Mouse (Mus musculus): ENCODE data around the gene Fam20c. TPM values are rescaled to one million over a fixed set of nuclear protein-coding genes. Genes with fewer than 3 reads are reported as not detected.

The Fam20c gene
- polyA plus RNA-seq, 1 experiment from 2014 or later = 1.1 TPM

DNA sequence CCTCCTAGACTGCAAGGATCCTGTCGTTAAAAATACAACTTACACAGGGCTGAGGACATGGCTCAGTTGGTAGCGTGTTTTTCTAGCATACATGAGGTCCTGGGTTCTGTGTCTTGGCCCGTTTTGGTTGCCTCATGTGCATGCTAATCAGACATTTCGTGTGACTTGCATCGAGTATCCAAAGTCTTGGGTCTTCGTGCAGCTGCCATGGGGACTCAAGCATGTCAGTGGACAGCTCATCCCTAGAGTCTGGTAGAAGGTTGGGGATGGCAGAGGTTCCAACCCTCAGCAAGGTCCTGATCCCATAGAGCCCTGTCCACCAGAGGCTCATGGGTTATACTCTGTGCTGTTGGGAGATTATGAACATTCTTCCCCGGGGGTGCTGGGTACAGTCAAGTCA is 33.3 kb downstream of the Fam20c start:
- 88% methylated on average over 7 of the region's 7 CpGs for WGBS
- Histone ChIP-seq H3K36me3 (no peaks in the 10 kb centered on the region), H3K27me3 (ENCODE audit: low read depth, poor library complexity, severe bottlenecking) (no peaks in the 10 kb centered on the region), H3K9me3 (replicated peaks) (no peaks in the 10 kb centered on the region), H3K4me3 (no peak overlapping the region), H3K4me1 (no peaks in the 10 kb centered on the region), H3K27ac (no peak overlapping the region)
- DNase-seq (ENCODE audit: low spot score) = no peak

DNA sequence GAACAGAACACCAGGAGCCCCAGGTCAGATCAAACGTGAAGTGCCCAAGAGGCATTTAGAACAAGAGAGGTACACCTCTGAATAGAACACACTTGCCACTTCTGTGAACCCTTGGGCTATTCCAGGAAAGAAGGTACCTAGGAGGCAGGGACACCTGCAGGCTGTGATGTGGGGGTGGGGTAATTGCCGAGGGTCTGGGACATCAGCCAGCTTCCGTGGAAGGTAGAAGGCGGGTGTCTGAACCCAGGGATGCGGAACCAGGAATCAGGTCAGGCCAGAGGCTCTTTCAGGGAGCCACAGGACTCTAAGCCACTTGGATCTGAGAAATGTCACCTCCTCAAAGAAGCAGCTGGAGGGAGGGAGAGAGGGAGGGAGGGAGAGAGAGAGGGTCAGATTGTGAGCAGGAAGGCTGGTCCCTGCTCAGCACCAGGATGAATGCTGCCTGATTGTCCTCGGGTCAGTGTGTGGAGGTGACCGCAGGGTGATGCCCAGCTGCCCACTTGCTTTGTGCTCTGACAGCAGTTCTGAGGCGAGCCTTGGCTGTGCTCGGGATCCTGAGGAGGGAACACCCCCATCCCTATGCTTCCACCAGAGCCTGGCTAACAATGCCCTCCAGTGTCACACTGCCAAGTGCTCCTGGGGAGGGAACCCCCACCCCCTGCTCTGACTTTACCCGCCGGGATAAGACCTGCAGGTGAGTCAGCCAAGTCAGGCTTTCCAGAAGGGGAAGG is 34.3 kb downstream of the Fam20c start:
- Histone ChIP-seq H3K27ac (no peak overlapping the region), H3K4me3 (no peak overlapping the region), H3K36me3 (no peaks in the 10 kb centered on the region), H3K9me3 (replicated peaks) (no peaks in the 10 kb centered on the region), H3K27me3 (ENCODE audit: low read depth, poor library complexity, severe bottlenecking) (no peaks in the 10 kb centered on the region), H3K4me1 (no peaks in the 10 kb centered on the region)
- WGBS = 64% methylated on average over 11 of the region's 11 CpGs
- no peak for DNase-seq (ENCODE audit: low spot score)

DNA sequence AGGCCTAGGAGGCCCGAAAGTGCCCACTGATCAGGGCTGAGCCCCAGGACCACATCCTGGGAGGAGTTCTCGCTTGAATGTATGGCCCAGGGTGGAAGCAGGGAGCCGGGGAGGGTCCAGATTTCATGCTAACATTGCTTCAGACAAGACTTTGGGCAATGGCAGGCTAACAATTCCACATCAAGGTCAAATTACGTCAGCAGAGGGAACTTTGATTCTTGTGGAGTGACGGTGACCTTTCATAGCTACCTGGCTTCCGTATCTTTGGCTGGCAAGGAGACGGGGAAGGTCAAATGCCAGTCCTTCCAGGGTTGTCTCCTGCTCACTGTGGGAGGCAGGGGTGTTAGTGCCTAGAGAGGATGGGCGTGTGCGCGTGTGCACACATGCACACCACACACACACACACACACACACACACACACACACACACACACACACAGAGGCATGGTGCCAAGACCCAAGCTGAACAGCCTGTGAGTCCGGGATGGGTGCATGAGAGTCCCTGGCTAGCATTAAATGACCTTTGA is 36.7 kb downstream of the Fam20c start:
- WGBS = 91% methylated on average over 11 of the region's 11 CpGs
- H3K4me3 ChIP-seq = no peak overlapping the region
- no peak for DNase-seq (ENCODE audit: low spot score)
- no peaks in the 10 kb centered on the region for H3K9me3 ChIP-seq (replicated peaks)
- H3K27me3 ChIP-seq (ENCODE audit: low read depth, poor library complexity, severe bottlenecking) = no peaks in the 10 kb centered on the region
- H3K27ac ChIP-seq = no peak overlapping the region
- H3K36me3 ChIP-seq = no peaks in the 10 kb centered on the region
- H3K4me1 ChIP-seq = no peaks in the 10 kb centered on the region

DNA sequence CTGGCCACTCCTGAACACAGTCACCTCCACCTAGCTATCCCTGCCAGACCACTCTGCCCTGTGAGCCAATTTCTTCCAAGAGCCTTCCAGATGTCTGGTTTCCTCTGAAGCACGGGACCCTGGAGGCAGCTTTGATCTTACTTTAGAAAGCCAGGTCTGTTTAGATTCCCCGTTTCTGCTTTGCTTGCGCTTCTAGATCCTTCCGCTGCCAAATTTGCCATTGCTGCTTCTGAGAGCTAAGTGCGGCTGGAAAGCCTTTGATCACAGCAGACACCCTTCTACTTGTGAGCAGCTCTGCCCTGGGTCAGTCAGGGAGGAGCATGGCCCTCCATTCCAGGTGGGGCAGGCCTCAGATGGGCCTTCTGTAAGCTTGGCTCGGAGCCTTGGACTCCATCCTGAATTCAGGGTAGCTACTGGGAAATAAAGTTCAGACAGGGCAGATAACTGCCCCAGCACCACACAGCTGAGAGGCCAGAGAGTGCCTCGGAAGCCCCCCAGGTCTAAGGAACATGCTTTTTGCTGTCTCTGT is 47.3 kb downstream of the Fam20c start:
- Histone ChIP-seq H3K36me3 (no peaks in the 10 kb centered on the region), H3K27me3 (ENCODE audit: low read depth, poor library complexity, severe bottlenecking) (no peaks in the 10 kb centered on the region), H3K27ac (no peak overlapping the region), H3K9me3 (replicated peaks) (no peaks in the 10 kb centered on the region), H3K4me3 (no peak overlapping the region), H3K4me1 (peaks cover 11% of the 10 kb centered on the region)
- no peak for DNase-seq (ENCODE audit: low spot score)
- WGBS = 39% methylated on average over 7 of the region's 7 CpGs

DNA sequence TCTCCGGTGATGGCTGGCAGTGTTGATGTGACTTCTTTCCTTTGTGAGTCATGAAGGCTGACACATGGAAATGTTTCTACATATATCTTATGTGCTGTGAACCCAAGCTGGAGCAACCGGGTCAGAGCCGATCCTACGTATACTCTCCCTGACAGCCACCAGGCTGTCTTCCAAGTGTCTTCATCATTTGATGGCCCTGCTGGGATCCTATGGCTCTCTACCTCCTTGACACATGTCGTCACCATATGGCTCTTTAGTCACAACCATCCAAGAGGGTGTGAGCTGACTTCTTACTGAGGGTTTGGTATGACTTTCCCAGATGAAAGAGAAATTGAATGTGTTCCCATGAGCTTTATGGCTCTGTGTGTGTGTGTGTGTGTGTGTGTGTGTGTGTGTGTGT is 50.0 kb downstream of the Fam20c start:
- H3K4me3 ChIP-seq = no peak overlapping the region
- peaks cover 11% of the 10 kb centered on the region for H3K4me1 ChIP-seq
- no peaks in the 10 kb centered on the region for H3K9me3 ChIP-seq (replicated peaks)
- no peaks in the 10 kb centered on the region for H3K36me3 ChIP-seq
- DNase-seq (ENCODE audit: low spot score) = no peak
- WGBS = 92% methylated on average over 5 of the region's 5 CpGs
- H3K27me3 ChIP-seq (ENCODE audit: low read depth, poor library complexity, severe bottlenecking) = no peaks in the 10 kb centered on the region
- H3K27ac ChIP-seq = no peak overlapping the region

DNA sequence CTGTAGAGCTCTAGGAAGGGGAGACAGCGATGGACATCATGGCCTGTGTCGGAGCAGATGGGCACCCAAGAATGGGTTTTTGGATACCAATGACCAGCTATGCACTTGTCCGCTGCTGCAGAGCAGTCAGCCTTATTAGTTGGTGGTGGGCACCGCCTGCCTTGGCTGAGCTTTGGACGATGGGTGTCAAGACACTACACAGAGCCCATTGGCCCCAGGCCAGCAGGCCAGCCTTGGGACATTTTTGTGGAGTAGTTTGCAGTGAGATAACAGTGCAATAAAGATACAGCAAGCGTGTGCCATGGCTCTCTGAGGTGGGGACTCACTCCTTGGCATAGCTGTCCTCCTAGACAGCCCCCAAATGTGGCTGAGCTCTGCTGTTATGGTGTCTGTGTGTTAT is 55.5 kb downstream of the Fam20c start:
- Histone ChIP-seq H3K4me1 (no peaks in the 10 kb centered on the region), H3K27ac (no peak overlapping the region), H3K9me3 (replicated peaks) (no peaks in the 10 kb centered on the region), H3K27me3 (ENCODE audit: low read depth, poor library complexity, severe bottlenecking) (no peaks in the 10 kb centered on the region), H3K4me3 (no peak overlapping the region), H3K36me3 (no peaks in the 10 kb centered on the region)
- WGBS = 89% methylated on average over 6 of the region's 6 CpGs
- no peak for DNase-seq (ENCODE audit: low spot score)

DNA sequence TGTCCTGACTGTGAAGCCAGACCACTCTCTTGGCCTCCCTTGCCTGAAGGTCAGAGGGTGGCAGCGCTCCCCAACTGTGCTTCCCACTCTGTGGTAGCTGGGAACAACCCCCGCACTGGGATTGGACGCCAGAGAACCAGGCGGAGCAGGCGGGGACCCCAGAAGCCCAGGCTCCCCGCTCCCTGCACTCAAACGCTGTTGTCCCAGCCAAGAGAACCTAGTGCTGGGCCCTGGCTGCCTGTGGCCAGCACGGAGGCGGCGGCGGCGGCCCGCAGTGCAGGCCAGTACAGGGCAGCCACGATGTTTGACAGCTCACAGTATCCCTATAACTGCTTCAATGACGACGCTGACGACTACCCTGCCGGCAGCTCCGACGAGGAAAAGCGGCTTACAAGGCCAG is 65.5 kb downstream of the Fam20c start, which contains the start of gene Gm5294:
Gene Gm5294 (plus strand): TSS at position 301 of the 400 bp plus-strand sequence.
- Histone ChIP-seq H3K4me3 (peak within 1 kb of the TSS; percentile 46), H3K27me3 (ENCODE audit: low read depth, poor library complexity, severe bottlenecking) (peaks cover 70% of the 10 kb centered on the region), H3K27ac (no peak within 1 kb of the TSS), H3K4me1 (peaks cover 16% of the 10 kb centered on the region), H3K9me3 (replicated peaks) (no peaks in the 10 kb centered on the region), H3K36me3 (no peaks in the 10 kb centered on the region)
- WGBS = 6% methylated on average over 21 of the region's 21 CpGs
- DNase-seq (ENCODE audit: low spot score) = peak; percentile 39

DNA sequence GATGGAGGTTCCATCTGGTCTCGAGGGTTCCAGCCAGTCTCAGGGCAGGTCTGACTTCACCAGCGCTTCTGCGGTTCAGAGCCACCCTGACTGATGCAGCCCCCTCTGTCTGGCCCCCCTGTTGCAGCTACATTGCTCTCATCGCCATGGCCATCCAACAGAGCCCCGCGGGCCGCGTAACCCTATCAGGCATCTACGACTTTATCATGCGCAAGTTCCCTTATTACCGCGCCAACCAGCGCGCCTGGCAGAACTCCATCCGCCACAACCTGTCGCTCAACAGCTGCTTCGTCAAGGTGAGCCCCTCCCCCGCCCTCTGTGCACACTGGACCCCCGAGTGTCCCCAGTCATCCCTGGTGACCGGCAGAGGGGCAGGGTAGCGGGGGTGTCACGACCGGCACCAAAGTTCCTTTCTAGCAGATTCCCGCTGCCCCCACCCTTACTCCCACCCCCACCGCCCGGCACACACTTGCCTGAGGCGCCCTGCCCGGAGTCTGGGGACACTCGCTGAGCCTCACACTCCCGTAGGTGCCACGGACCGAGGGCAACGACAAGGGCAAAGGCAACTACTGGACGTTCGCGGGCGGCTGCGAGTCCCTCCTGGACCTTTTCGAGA is 66.5 kb downstream of the Fam20c start:
- peak; percentile 52 for DNase-seq (ENCODE audit: low spot score)
- Histone ChIP-seq H3K27me3 (ENCODE audit: low read depth, poor library complexity, severe bottlenecking) (peaks cover 78% of the 10 kb centered on the region), H3K9me3 (replicated peaks) (no peaks in the 10 kb centered on the region), H3K4me1 (peaks cover 16% of the 10 kb centered on the region), H3K4me3 (peak overlapping the region; percentile 46), H3K27ac (no peak overlapping the region), H3K36me3 (no peaks in the 10 kb centered on the region)
- WGBS = 5% methylated on average over 39 of the region's 39 CpGs

DNA sequence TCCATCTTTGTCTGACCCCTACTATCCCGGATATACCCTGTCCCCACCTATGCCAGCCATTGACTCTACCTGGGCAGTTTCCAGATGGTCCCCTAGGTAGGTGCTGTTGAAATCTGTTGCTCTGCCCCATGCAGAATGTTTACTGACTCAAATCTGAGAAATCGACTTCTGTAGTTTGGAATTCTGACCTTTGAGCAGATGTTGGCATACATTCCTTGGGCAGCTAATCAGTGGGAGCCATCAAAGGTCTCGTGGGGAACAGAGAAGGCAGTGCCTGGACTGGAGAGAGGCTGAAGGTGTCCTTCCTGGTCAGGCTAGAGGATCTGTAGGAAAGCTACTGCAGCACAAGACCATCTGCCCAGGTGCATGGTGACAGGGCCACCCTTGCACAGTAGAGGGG is 70.8 kb downstream of the Fam20c start:
- Histone ChIP-seq H3K36me3 (no peaks in the 10 kb centered on the region), H3K9me3 (replicated peaks) (no peaks in the 10 kb centered on the region), H3K27me3 (ENCODE audit: low read depth, poor library complexity, severe bottlenecking) (peaks cover 55% of the 10 kb centered on the region), H3K4me3 (no peak overlapping the region), H3K27ac (no peak overlapping the region), H3K4me1 (peaks cover 16% of the 10 kb centered on the region)
- no peak for DNase-seq (ENCODE audit: low spot score)
- 75% methylated on average over 3 of the region's 3 CpGs for WGBS

DNA sequence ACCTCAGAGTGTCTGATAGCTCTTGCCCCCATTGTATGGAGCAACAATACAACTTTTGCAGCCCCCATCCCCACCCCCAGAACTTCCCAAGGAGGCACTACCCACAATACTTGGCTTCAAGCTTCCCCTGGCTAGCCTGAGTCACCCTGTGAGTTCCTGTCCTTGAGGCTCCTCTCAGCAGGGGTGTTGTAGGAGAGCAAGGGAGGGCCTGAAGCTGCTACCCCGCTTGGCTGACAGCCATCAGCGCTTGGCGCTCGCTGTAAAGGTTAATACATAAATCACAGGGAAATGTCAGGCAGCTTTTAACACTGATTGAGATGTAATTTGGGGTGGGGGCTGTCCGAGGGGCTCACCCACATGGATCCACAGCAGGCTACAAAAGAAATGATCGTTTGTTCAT is 79.1 kb downstream of the Fam20c start:
- no peak overlapping the region for H3K27ac ChIP-seq
- no peaks in the 10 kb centered on the region for H3K36me3 ChIP-seq
- no peaks in the 10 kb centered on the region for H3K9me3 ChIP-seq (replicated peaks)
- no peak overlapping the region for H3K4me3 ChIP-seq
- H3K4me1 ChIP-seq = peaks cover 7% of the 10 kb centered on the region
- 45% methylated on average over 6 of the region's 6 CpGs for WGBS
- H3K27me3 ChIP-seq (ENCODE audit: low read depth, poor library complexity, severe bottlenecking) = no peaks in the 10 kb centered on the region
- DNase-seq (ENCODE audit: low spot score) = no peak

DNA sequence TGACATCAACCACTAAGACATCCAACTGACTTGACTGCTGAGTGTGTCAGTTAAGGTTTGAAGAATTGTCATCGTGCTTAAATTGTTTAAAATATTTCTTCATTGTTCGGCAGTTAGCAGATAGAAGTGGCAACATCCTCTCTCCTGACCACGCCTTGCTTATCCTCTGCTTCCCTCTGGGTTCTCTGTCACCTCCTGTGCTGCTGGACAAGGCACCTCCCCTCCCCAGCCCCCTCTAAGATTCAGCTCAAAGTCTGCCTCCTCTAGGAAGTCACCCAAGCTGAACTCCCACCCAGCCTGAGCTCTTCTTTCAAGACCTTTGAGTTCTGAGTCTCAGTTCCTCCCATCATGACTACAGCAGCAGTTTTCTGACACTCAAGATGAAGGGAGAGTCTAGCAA is 80.6 kb downstream of the Fam20c start:
- no peak overlapping the region for H3K4me3 ChIP-seq
- no peak overlapping the region for H3K27ac ChIP-seq
- no peaks in the 10 kb centered on the region for H3K27me3 ChIP-seq (ENCODE audit: low read depth, poor library complexity, severe bottlenecking)
- no peaks in the 10 kb centered on the region for H3K36me3 ChIP-seq
- H3K9me3 ChIP-seq (replicated peaks) = no peaks in the 10 kb centered on the region
- DNase-seq (ENCODE audit: low spot score) = no peak
- WGBS = 85% methylated on average over 3 of the region's 3 CpGs
- peaks cover 7% of the 10 kb centered on the region for H3K4me1 ChIP-seq

DNA sequence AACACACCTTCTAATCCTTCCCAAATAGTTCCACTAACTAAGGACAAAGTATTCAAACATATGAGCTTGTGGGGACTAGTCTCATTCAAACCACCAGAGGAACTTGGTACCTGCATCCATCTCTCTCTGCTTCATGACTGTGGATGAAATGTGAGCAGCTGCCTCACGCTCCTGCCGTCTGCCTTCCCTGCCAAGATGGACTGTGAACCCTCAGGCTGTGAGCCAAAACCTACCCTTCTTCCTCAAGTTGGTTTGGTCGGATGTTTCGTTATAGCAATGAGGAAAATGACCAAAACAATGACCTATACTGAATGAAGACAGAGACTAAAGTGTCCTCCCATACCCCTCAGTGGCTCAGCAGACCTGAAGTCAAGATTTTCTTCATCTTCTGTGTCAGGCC is 86.7 kb downstream of the Fam20c start:
- WGBS = 89% methylated on average over 4 of the region's 4 CpGs
- Histone ChIP-seq H3K27me3 (ENCODE audit: low read depth, poor library complexity, severe bottlenecking) (no peaks in the 10 kb centered on the region), H3K9me3 (replicated peaks) (no peaks in the 10 kb centered on the region), H3K36me3 (no peaks in the 10 kb centered on the region), H3K4me3 (no peak overlapping the region), H3K27ac (no peak overlapping the region), H3K4me1 (no peaks in the 10 kb centered on the region)
- no peak for DNase-seq (ENCODE audit: low spot score)

DNA sequence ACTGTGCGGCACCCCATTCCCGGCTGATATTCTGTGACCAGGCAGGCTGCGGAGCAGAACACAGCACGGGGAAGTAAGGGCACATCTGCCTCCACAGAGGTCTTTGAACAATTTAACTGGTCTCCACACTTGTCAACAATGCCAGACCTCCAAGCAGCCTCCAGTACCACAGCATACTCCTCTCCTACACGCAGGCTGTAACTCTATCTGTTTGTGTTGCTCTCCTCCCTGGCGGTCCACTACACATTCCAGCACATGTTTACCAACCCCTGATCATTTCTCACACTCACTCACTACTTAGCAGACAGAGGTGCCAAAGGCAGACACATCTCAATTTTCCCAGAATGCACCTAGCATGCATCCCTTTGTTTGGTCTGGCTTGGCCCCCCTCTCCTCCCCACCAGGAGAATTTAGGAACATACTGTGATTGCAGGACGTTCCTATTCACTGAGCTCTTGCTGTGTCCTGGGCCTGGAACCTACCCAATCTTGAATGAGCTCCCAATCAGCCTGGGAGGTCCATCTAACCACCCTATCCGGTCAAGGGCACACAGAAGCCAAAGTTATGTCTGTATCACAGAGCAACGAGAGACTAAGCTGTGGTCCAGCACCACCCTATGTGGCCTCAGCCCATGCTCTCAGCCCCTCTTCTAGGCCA is 89.0 kb downstream of the Fam20c start:
- 83% methylated on average over 9 of the region's 9 CpGs for WGBS
- Histone ChIP-seq H3K4me1 (peaks cover 8% of the 10 kb centered on the region), H3K27ac (no peak overlapping the region), H3K9me3 (replicated peaks) (no peaks in the 10 kb centered on the region), H3K4me3 (no peak overlapping the region), H3K36me3 (no peaks in the 10 kb centered on the region), H3K27me3 (ENCODE audit: low read depth, poor library complexity, severe bottlenecking) (peaks cover 14% of the 10 kb centered on the region; the same call in 1 of the 2 replicates)
- DNase-seq (ENCODE audit: low spot score) = no peak
